Mouse (Mus musculus): ENCODE measurements around the gene Lce1a2.
"Not testable (repeated sequence)": the region's sequence is repeated elsewhere in the genome, so short reads cannot be mapped to it uniquely, and the experiment has no call there.

- TF ChIP-seq CTCF (conservative IDR thresholded peaks at IDR 0.05; ENCODE audit: low read length); NANOG (IDR thresholded peaks at IDR 0.05; ENCODE audit: borderline replicate concordance, low read length); POU5F1 (IDR thresholded peaks at IDR 0.05; ENCODE audit: borderline replicate concordance, low read length): not testable (repeated sequence)
These were observed 19.0 kb upstream of the Lce1a2 start for GRCm38 (mm10) chr3:92689154-92689553.
